Mouse (Mus musculus) gastrocnemius, adult 2 months (tissue): ENCODE measurements at regions not wholly inside any gene's neighbourhood (a gene's known extent, or its start where the extent isn't known, plus 50 kb on each side); places are given as distances from the start of the nearest gene placed in this dataset.

Source experiments
- DNase-seq: peaks from one replicate; pipeline ENCODE4 v3.0.0; 2022
- H3K27ac ChIP-seq: fragments of 200-600 bp; 2 replicates; pipeline ENCODE4 v1.8.1; 2022; ENCODE audit warnings: mild to moderate bottlenecking
- H3K4me3 ChIP-seq: fragments of 200-600 bp; 2 replicates; pipeline ENCODE4 v1.8.1; 2022; ENCODE audit warnings: mild to moderate bottlenecking, moderate library complexity
- CTCF ChIP-seq: fragments of 200-600 bp; IDR thresholded peaks from 2 replicates; pipeline ENCODE4 v1.8.1; 2022; ENCODE audit warnings: antibody characterized with exemption, mild to moderate bottlenecking, moderate library complexity
- intact Hi-C: fragments of 180-260 bp; cut with DNase I; formaldehyde crosslinking; loops from one replicate; pipeline ENCODE4 v1.15.1; 2025

GRCm38 (mm10) chr2:50887954-50888353 is 261.0 kb downstream of the Rnd3 start:
- TF ChIP-seq CTCF: no peak
- H3K27ac ChIP-seq: no peak overlapping the region
- H3K4me3 ChIP-seq: no peak overlapping the region
- intact Hi-C loops: no loop called here
- DNase-seq: no peak

GRCm38 (mm10) chr2:50885924-50886315 is 263.0 kb downstream of the Rnd3 start:
- intact Hi-C loops: no loop called here
- no peak for TF ChIP-seq CTCF
- no peak for DNase-seq
- Histone ChIP-seq H3K4me3 (no peak overlapping the region), H3K27ac (no peak overlapping the region)

GRCm38 (mm10) chr2:50885280-50885923 is 263.5 kb downstream of the Rnd3 start:
- no peak overlapping the region for H3K4me3 ChIP-seq
- no peak overlapping the region for H3K27ac ChIP-seq
- DNase-seq: no peak
- intact Hi-C loops: no loop called here
- no peak for TF ChIP-seq CTCF

- Histone ChIP-seq H3K27ac (no peak overlapping the region), H3K4me3 (no peak overlapping the region)
- TF ChIP-seq CTCF: no peak
- intact Hi-C loops: no loop called here
- DNase-seq: no peak
These were observed 267.3 kb downstream of the Rnd3 start for GRCm38 (mm10) chr2:50881514-50882038.

- intact Hi-C loops: no loop called here
- H3K4me3 ChIP-seq: no peak overlapping the region
- H3K27ac ChIP-seq: no peak overlapping the region
- no peak for DNase-seq
- no peak for TF ChIP-seq CTCF
These were observed 268.1 kb downstream of the Rnd3 start for GRCm38 (mm10) chr2:50880806-50881205.

- Histone ChIP-seq H3K27ac (peak overlapping the region; percentile 35; the same call in 1 of the 2 replicates), H3K4me3 (peak overlapping the region; percentile 57)
- DNase-seq: peak; percentile 72
- intact Hi-C loops: no loop called here
- TF ChIP-seq CTCF: no peak
These were observed 271.2 kb downstream of the Rnd3 start for GRCm38 (mm10) chr2:50877716-50878115.

GRCm38 (mm10) chr2:50875072-50875471 is 273.8 kb downstream of the Rnd3 start:
- Histone ChIP-seq H3K4me3 (no peak overlapping the region), H3K27ac (no peak overlapping the region)
- intact Hi-C loops: no loop called here
- DNase-seq: no peak
- TF ChIP-seq CTCF: no peak

- TF ChIP-seq CTCF: no peak
- no peak overlapping the region for H3K4me3 ChIP-seq
- no peak for DNase-seq
- no peak overlapping the region for H3K27ac ChIP-seq
- intact Hi-C loops: no loop called here
These were observed 295.2 kb downstream of the Rnd3 start for GRCm38 (mm10) chr2:50853538-50854244.

- intact Hi-C loops: no loop called here
- no peak overlapping the region for H3K4me3 ChIP-seq
- no peak for TF ChIP-seq CTCF
- no peak for DNase-seq
- H3K27ac ChIP-seq: no peak overlapping the region
These were observed 296.4 kb downstream of the Rnd3 start for GRCm38 (mm10) chr2:50852413-50852919.

GRCm38 (mm10) chr2:50850071-50850470 is 298.8 kb downstream of the Rnd3 start:
- no peak for DNase-seq
- Histone ChIP-seq H3K27ac (no peak overlapping the region), H3K4me3 (no peak overlapping the region)
- intact Hi-C loops: no loop called here
- TF ChIP-seq CTCF: no peak

GRCm38 (mm10) chr2:50841881-50842280 is 307.0 kb downstream of the Rnd3 start:
- TF ChIP-seq CTCF: no peak
- no peak overlapping the region for H3K27ac ChIP-seq
- intact Hi-C loops: no loop called here
- DNase-seq: no peak
- H3K4me3 ChIP-seq: no peak overlapping the region

- intact Hi-C loops: no loop called here
- no peak overlapping the region for H3K27ac ChIP-seq
- no peak for TF ChIP-seq CTCF
- no peak for DNase-seq
- H3K4me3 ChIP-seq: no peak overlapping the region
These were observed 313.2 kb downstream of the Rnd3 start for GRCm38 (mm10) chr2:50835511-50836320.

- intact Hi-C loops: no loop called here
- Histone ChIP-seq H3K27ac (no peak overlapping the region), H3K4me3 (no peak overlapping the region)
- no peak for TF ChIP-seq CTCF
- no peak for DNase-seq
These were observed 315.1 kb downstream of the Rnd3 start for GRCm38 (mm10) chr2:50833791-50834190.
